Comparison of ENCODE assay signal across 13 mouse cellular contexts in genomic region chr11:47129992-47130391, GRCm38 (mm10).
DNase-seq lines count a peak whose midpoint lies in the region.
"Had no signal": no experiment of that assay in that cellular context is flagged by ENCODE, and none has a peak within 500 bp of the region (broad histone marks: within the 10 kb centered on the region; RNA-seq: fewer than 3 reads in every experiment).

No protein-coding gene starts in this region.

- DNase-seq in kidney, adult 11 months, result peak; percentile 3
- DNase-seq in kidney, adult 18-20 months, result no peak
- DNase-seq in forelimb bud, embryonic 11.5 days (ENCODE audit: low read depth, low spot score), result peak; percentile 25
- DNase-seq in heart, postnatal 25 days (ENCODE audit: low spot score), result peak; percentile 4
- DNase-seq in kidney, postnatal 4 days, result peak; percentile 26 to 32
- no peak for DNase-seq in embryo, embryonic 10 days (ENCODE audit: low spot score)
- no peak for DNase-seq in layer of hippocampus, adult 11-12 months (ENCODE audit: low spot score)
- DNase-seq: adrenal gland, postnatal 10 days; cerebellum, adult 2 months; layer of hippocampus, postnatal 36 days; left cerebral cortex, postnatal 4 days; right cerebral cortex, postnatal 4 days; thymus, adult 18-20 months had no signal

- intact Hi-C loops in heart, postnatal 25 days (cut with DNase I), result no loop called here

Comparison
In these comparisons a context has a peak if more than half of its experiments do, and no peak if none do; other contexts are left out.
1. DNase-seq: peak in kidney, adult 11 months (single experiment), forelimb bud, embryonic 11.5 days (single experiment), heart, postnatal 25 days (single experiment) and kidney, postnatal 4 days (2 of 2); none in kidney, adult 18-20 months (single experiment), embryo, embryonic 10 days (single experiment) and layer of hippocampus, adult 11-12 months (single experiment).